Mouse (Mus musculus) lung, postnatal 0 days (tissue): ENCODE measurements around the gene Rnf7.
"Not testable (repeated sequence)": the region's sequence is repeated elsewhere in the genome, so short reads cannot be mapped to it uniquely, and the experiment has no call there.

ENCODE experiments used
- CTCF ChIP-seq: IDR thresholded peaks from 2 replicates; pipeline ENCODE4 v1.5.1; 2016; ENCODE audit warnings: antibody characterized with exemption, mild to moderate bottlenecking
- EP300 ChIP-seq: IDR thresholded peaks from 2 replicates; pipeline ENCODE4 v1.6.1; 2016; ENCODE audit warnings: antibody characterized with exemption, mild to moderate bottlenecking, control low read depth

GRCm38 (mm10) chr9:96471681-96472080, 6.8 kb downstream of the Rnf7 start:
- not testable (repeated sequence) for TF ChIP-seq CTCF, EP300
